Mouse (Mus musculus) cerebellum, adult 2 months (tissue): Measurements from ENCODE around the gene Szt2.

Experiments
- CTCF ChIP-seq: fragments of 200-500 bp; IDR thresholded peaks from 2 replicates; pipeline ENCODE4 v1.5.1; 2011; ENCODE audit warnings: low read depth, mild to moderate bottlenecking, control low read depth, low read length, moderate library complexity, borderline replicate concordance; ENCODE audit not compliant: insufficient read depth
- POLR2A ChIP-seq: fragments of 200-500 bp; IDR thresholded peaks from 2 replicates; pipeline ENCODE4 v1.6.1; 2011; ENCODE audit warnings: low read length, control low read depth, borderline replicate concordance; ENCODE audit not compliant: insufficient read depth

DNA sequence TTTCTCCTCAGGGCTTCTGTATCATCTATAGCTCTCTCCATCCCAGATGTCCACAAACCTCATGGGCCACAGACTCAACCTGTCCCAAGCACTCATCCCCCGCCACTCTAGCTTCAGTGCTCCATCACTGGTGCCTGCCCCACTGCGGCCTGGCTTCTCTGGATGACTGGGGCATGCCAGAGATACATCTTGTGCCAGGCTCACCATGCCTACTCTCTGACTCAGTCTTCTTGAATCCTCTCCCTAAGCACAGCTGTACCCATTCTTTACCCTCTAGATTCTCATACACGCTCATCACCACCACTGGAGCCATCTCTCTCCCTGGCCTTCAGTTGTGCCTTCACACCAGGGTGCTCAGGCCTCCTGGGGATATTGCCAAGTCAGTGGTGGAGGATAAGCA is 45.1 kb downstream of the Szt2 start:
- TF ChIP-seq POLR2A = no peak
- TF ChIP-seq CTCF = no peak
